Mouse (Mus musculus) effector memory CD4-positive, alpha-beta T cell, adult 5 months (primary cell): Measurements from ENCODE around the gene A630073D07Rik. TPM values are rescaled to one million over a fixed set of nuclear protein-coding genes. Genes with fewer than 3 reads are reported as not detected.

ENCODE experiments used
- polyA plus RNA-seq: library from polyadenylated mRNA; unstranded; fragments of 100-300 nt; shearing (Covaris generic); gene quantifications from one replicate; pipeline ENCODE4 v1.2.1, GENCODE M21; 2017

The A630073D07Rik gene
- polyA plus RNA-seq = not detected

GRCm38 (mm10) chr6:132651426-132651825 lies at the start of gene A630073D07Rik:
Gene A630073D07Rik (minus strand): TSS chr6:132651526.

GRCm38 (mm10) chr6:132700907-132701306 lies 49.6 kb upstream of the A630073D07Rik start, which contains the start of gene Tas2r121:
Gene Tas2r121 (minus strand): TSS chr6:132701007.

GRCm38 (mm10) chr6:132656653-132657052 lies 5.3 kb upstream of the A630073D07Rik start, which contains the start of gene Tas2r120:
Gene Tas2r120 (plus strand): TSS chr6:132656953.

GRCm38 (mm10) chr6:132595613-132596012 lies 55.7 kb downstream of the A630073D07Rik start, which contains the start of gene Prp2:
Gene Prp2 (plus strand): TSS chr6:132595913.

Other genes starting within 250 kb of the A630073D07Rik start
- gene Prh1, start 81.7 kb downstream of the A630073D07Rik start, polyA plus RNA-seq = not detected
- gene Prp2, start 55.6 kb downstream of the A630073D07Rik start, polyA plus RNA-seq = not detected
- not detected for gene Tas2r120, start 5.4 kb upstream of the A630073D07Rik start, polyA plus RNA-seq
- not detected for gene Tas2r121, start 49.5 kb upstream of the A630073D07Rik start, polyA plus RNA-seq
- not detected for gene Tas2r122, start 60.4 kb upstream of the A630073D07Rik start, polyA plus RNA-seq
- not detected for gene Tas2r115, start 86.5 kb upstream of the A630073D07Rik start, polyA plus RNA-seq
- not detected for gene Tas2r124, start 103.2 kb upstream of the A630073D07Rik start, polyA plus RNA-seq
- gene Tas2r102, start 110.6 kb upstream of the A630073D07Rik start, polyA plus RNA-seq = not detected
- not detected for gene Tas2r136, start 126.6 kb upstream of the A630073D07Rik start, polyA plus RNA-seq
- not detected for gene Tas2r117, start 151.3 kb upstream of the A630073D07Rik start, polyA plus RNA-seq
- not detected for gene Tas2r123, start 195.6 kb upstream of the A630073D07Rik start, polyA plus RNA-seq
- not detected for gene Tas2r116, start 203.9 kb upstream of the A630073D07Rik start, polyA plus RNA-seq
- not detected for gene Tas2r110, start 216.5 kb upstream of the A630073D07Rik start, polyA plus RNA-seq
- gene Tas2r113, start 241.5 kb upstream of the A630073D07Rik start, polyA plus RNA-seq = not detected